Mouse (Mus musculus) layer of hippocampus, postnatal 36 days (tissue): ENCODE data around the gene Lrrc37a. TPM values are rescaled to one million over a fixed set of nuclear protein-coding genes. Genes with fewer than 3 reads are reported as not detected.
"Not testable (repeated sequence)": the region's sequence is repeated elsewhere in the genome, so short reads cannot be mapped to it uniquely, and the experiment has no call there.

ENCODE experiments used
- DNase-seq, 2 experiments: peaks; one replicate each; pipeline ENCODE4 v3.0.0; 2022
- total RNA-seq, 2 experiments: library from RNA; stranded (reverse); gene quantifications; 2 replicates each; pipeline ENCODE4 v1.2.3; 2021

Lrrc37a gene
- total RNA-seq = not detected

DNA sequence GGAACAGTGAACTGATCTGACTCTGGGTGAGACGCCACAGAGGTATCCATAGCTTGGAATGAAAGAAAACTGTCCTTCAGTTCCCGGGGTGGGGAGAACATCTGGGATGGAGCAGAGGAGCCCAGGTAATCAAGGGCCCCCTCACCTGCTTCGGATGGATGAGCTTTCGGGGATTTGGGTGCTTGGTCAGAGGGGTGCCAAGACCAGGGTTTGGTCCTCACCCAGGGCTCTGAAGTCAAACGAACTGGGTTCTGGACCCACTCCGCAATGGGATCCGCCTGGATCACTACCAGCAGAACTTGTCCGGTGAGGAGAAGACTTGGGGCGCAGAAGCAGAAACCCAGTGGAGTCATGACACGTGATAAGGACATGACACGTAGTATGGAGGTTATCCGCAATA, at the start of gene Lrrc37a:
Lrrc37a (minus strand) TSS at position 101 of the 400 bp plus-strand sequence.
- no peak for DNase-seq

DNA sequence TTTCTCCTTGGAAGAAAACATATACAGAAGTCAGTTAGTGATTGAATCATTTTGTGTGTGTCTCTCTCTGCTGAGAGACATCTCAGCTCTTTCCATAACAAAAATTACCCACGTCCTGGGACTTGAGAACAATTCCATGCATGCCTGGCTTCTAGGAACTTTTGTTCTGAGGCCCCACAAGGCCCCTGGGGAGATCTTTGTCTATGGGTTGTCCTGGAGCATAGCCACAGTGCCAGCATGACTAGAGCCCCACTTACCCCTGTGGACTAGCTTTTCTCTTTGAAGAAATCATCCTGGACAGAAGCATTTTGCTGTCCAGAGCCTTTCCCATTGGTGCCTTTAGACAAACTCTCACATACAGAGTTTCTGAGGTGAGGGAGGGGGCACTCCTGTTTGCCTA, 30.6 kb upstream of the Lrrc37a start:
- not testable (repeated sequence) for DNase-seq

GRCm38 (mm10) chr11:103512111-103512510, 7.7 kb upstream of the Lrrc37a start:
- no peak for DNase-seq

- DNase-seq = no peak
Observed at GRCm38 (mm10) chr11:103464443-103464842, 40.0 kb downstream of the Lrrc37a start.

GRCm38 (mm10) chr11:103451105-103451504, 53.3 kb downstream of the Lrrc37a start:
- not testable (repeated sequence) for DNase-seq

- DNase-seq = not testable (repeated sequence)
Observed at GRCm38 (mm10) chr11:103449721-103450120, 54.7 kb downstream of the Lrrc37a start.

GRCm38 (mm10) chr11:103443678-103444077, 60.7 kb downstream of the Lrrc37a start:
- DNase-seq = no peak

DNA sequence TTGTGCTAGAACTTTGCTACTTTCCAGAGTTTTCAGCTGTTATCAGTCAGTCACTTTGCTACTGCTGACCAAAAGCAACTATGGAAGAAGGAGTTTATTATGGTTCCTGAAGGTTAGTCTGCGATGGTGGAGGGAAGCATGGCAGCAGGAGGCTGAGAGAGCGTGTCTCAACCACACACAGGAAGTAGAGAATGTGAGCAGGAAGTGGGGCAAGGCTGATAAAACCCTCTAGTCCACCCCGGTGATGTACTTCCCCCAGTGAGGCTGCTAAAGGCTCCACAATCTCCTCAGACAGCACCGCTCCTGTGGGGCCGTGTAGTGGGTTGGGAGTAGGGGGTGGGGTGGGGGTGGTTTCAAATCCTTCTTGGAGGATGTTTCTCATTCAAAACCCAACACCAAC, 68.1 kb downstream of the Lrrc37a start:
- no peak for DNase-seq

- no peak for DNase-seq
Observed at GRCm38 (mm10) chr11:103425031-103425430, 79.4 kb downstream of the Lrrc37a start.

GRCm38 (mm10) chr11:103419667-103420066, 84.7 kb downstream of the Lrrc37a start:
- DNase-seq = no peak

DNA sequence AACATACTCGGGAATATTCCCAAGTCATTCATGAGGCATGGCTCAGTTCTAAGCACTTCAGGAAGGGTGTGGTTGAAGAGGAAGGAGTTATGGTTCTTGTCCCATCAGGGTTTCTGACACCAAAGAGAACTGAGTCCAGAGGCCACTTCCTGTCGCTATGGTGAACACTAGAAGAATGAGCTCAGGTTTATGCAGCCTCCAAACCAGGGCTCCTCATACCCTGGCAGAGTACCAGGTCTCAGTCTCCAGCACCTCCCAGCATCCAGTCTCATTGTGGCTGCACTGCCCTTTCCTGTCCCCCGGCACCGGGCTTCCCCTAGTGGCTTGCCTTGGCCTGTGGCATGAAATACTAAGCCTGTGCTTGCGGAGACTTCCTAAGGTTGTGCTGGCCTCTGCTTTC, 85.2 kb downstream of the Lrrc37a start:
- DNase-seq = no peak

GRCm38 (mm10) chr11:103413516-103413915, 90.9 kb downstream of the Lrrc37a start:
- no peak for DNase-seq

DNA sequence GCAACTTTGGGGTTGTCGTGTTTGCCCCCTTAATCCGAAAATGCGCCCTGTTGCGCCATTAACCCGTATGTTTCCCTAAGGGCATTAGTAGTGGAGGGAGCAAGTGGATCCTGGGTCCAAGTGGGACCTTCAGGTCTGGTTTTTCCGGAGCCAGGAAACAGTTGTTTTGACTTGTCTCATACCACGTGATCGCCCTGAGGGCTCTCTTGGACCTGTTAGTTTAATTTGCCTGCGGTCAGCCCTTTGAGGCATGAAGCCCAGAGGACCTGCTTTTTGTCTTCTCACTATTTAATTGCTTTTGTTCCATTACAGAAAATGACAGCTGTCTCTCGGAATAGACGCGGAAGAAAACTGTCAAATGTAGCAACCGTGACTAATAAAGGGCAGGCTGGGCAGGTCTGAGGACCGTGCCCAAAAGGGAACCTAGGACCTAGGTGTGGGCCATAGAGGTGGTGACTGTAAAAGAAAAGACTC, 91.4 kb downstream of the Lrrc37a start:
- DNase-seq = no peak

DNA sequence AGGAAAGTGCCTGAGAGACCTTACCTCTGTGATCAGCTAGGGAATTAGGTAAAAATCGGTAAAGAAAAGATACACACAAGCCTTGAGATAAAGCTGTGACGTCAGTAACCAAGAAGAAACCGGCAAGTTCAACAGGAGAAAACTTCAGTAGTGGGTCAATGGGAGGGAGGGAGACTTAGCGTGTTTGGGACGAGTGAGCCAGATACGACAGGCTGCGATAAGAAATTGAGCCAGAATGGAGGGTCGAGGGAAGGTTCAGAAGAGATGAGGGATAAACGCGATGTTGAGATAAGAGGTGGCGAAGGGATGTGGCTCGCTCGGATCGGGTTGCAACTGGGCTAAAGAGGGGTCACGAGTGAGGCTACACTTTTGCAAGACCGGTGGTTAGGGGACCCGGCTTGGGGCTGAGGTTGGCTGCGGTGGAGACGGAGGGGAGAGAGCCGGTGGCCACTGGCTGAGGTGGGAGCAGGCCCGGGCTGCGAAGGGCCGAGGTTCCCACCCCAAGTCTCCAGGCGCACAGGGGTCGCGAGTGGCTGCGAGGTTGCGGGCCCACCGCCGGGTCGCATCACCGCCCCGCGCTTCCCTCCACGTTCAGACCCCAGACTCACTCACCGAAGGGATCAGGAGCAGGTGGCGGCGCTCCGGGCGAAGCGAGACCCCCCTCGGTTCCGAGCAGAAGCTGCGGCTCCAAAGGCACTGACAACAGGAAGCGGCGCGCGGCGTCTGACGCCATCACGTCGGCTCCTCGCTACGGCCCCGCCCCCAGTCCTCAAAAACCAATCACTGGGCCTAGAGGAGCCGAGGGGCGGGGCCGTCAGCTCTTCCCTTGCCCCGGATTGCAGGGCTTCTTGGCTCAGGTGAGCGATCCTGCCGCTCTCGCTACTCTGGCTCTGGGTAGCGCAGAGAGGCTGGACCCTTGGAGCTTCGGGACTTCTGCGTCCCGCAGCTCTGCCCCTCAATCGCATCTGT, 92.1 kb downstream of the Lrrc37a start, which contains the start of gene Plekhm1:
Plekhm1 (minus strand) TSS at position 707 of the 969 bp plus-strand sequence.
- peak; percentile 93 to 95 for DNase-seq

DNA sequence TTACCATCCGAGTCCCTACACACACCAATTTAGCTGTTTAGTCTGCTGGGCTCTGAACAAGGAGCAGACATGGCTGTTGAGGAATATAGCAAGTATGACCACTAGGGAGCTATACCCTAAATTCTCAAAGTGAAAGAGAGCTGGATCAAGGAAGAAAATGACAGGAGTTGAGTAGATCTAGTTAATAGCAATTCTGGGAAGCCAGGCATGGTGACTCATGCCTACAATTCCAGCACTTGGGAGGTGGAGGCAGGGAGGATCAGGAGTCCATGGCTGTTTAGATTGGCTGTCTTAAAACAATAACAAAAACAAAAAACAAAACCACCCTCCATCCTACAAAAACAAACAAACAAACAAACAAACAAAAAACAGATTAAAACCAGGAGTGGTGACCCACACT, 93.1 kb downstream of the Lrrc37a start:
- no peak for DNase-seq

DNA sequence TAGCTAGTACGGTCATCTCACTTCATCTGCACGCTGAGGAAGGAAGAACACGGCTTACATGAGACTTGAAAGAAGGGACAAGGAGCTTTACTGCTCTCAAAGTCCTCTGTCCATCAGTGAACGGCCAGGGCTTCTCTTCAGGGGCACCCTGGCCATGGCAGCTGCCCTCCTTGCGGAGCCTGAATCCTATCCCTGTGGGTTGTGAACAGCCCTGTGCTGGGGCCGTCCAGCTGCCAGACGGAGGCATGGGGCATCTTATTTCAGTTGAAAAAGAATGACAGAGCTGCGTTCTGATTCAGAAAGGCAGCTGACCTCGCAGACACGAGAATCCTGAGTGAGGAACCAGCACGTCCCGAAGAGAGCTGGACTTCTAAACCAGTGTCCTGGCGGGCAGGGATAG, 95.5 kb downstream of the Lrrc37a start:
- no peak for DNase-seq

DNA sequence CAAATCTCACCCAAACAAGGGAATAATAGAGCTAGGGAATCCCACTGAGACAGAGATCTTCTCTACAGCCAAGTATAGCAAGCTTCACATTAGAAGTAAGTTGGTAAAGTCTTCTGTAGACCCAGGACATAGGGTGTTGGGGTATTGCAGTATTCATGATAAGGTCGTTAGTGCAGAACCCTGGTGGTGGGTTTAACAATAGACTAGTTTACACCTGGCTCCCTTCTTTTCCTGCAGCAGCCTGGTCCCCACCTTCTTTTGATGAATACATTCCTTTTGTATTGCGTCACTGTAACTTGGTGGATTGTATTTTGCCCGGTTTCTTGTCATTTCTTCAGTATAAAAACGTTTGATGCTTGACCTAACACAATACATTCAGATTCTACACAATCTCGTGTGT, 97.3 kb downstream of the Lrrc37a start:
- not testable (repeated sequence) for DNase-seq

- DNase-seq = no peak
Observed at GRCm38 (mm10) chr11:103406551-103406950, 97.8 kb downstream of the Lrrc37a start.

GRCm38 (mm10) chr11:103405814-103406213, 98.6 kb downstream of the Lrrc37a start:
- no peak for DNase-seq

- no peak for DNase-seq
Observed at GRCm38 (mm10) chr11:103404618-103405017, 99.8 kb downstream of the Lrrc37a start.

GRCm38 (mm10) chr11:103403776-103404175, 100.6 kb downstream of the Lrrc37a start:
- no peak for DNase-seq

DNA sequence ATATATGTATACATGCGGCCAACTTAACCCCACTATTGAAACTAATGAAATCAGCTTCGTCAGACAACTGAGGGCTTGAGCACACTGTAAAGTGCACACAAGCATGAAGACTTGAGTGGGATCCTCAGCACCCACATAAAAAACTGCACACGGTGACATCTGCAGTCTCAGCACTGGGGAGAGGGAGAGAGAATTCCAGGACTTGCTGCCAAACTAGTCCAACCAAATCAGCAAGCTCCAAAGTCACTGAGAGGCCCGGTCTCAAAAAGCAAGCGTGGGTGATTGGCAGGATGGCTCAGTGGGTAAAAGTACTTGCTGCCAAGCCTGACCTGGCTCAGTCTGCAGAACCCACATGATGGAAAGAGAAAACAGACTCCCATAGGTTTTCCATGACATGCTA, 101.7 kb downstream of the Lrrc37a start:
- DNase-seq = peak in 1 of 2 experiments; percentile 31

GRCm38 (mm10) chr11:103402198-103402597, 102.2 kb downstream of the Lrrc37a start:
- no peak for DNase-seq
